Mouse (Mus musculus) lung, postnatal 0 days (tissue): ENCODE measurements around the gene 9330161L09Rik. TPM values are rescaled to one million over a fixed set of nuclear protein-coding genes. Genes with fewer than 3 reads are reported as not detected.
A peak's percentile ranks its signal among the peaks of the same experiment; 100 is the strongest.

Experiments used
- ATAC-seq: fragments of 200-750 bp; cut with Nextera tagmentation; 2 replicates; pipeline ENCODE4 v1.8.0; 2017; ENCODE audit warnings: moderate library complexity
- DNase-seq: peaks from one replicate; pipeline ENCODE4 v3.0.0-alpha.2; 2016; ENCODE audit warnings: low spot score
- H3K27ac ChIP-seq: fragments of 300-500 bp; sonication (generic); 2 replicates; pipeline ENCODE4 v1.5.1; 2014; ENCODE audit warnings: antibody characterized with exemption, mild to moderate bottlenecking, low read length, mixed read lengths
- H3K27me3 ChIP-seq: fragments of 300-500 bp; sonication (generic); replicated peaks from 2 replicates; pipeline ENCODE4 v1.6.1; 2014; ENCODE audit warnings: low read length, mixed read lengths; ENCODE audit not compliant: insufficient read depth
- H3K36me3 ChIP-seq: fragments of 300-500 bp; sonication (generic); 2 replicates; pipeline ENCODE4 v1.6.1; 2014; ENCODE audit warnings: low read length, mixed read lengths; ENCODE audit not compliant: insufficient read depth
- H3K4me1 ChIP-seq: fragments of 300-500 bp; sonication (generic); 2 replicates; pipeline ENCODE4 v1.6.1; 2014; ENCODE audit warnings: antibody characterized with exemption, low read depth, low read length, mixed read lengths; ENCODE audit not compliant: insufficient read depth
- H3K4me2 ChIP-seq: fragments of 300-500 bp; sonication (generic); replicated peaks from 2 replicates; pipeline ENCODE4 v1.6.1; 2014; ENCODE audit warnings: low read depth, mild to moderate bottlenecking, low read length, moderate library complexity, mixed read lengths
- H3K4me3 ChIP-seq: fragments of 300-500 bp; sonication (generic); 2 replicates; pipeline ENCODE4 v1.5.1; 2014; ENCODE audit warnings: low read depth, low read length
- H3K9ac ChIP-seq: fragments of 300-500 bp; sonication (generic); replicated peaks from 2 replicates; pipeline ENCODE4 v1.6.1; 2014; ENCODE audit warnings: low read depth, mild to moderate bottlenecking
- H3K9me3 ChIP-seq: fragments of 300-500 bp; sonication (generic); 2 replicates; pipeline ENCODE4 v1.6.1; 2016; ENCODE audit warnings: low read length, mixed read lengths
- CTCF ChIP-seq: IDR thresholded peaks from 2 replicates; pipeline ENCODE4 v1.5.1; 2016; ENCODE audit warnings: antibody characterized with exemption, mild to moderate bottlenecking
- EP300 ChIP-seq: IDR thresholded peaks from 2 replicates; pipeline ENCODE4 v1.6.1; 2016; ENCODE audit warnings: antibody characterized with exemption, mild to moderate bottlenecking, control low read depth
- WGBS: fragments of 180-500 bp; shearing (Covaris S2); extraction: QIAGEN DNeasy Blood & Tissue Kit; methylation state at CpG from one replicate; pipeline ENCODE4 v1.1.7; 2014; 5-methylcytosine and 5-hydroxymethylcytosine counted together
- polyA plus RNA-seq: library from polyadenylated mRNA; unstranded; fragments of >200 nt; fragmentation: Nextera tagmentation; extraction: Ambion mirVana; gene quantifications from 2 replicates; pipeline ENCODE4 v1.2.1, GENCODE M21; 2015

9330161L09Rik gene
- polyA plus RNA-seq, 1 experiment from 2014 or later: 0.19 TPM

DNA sequence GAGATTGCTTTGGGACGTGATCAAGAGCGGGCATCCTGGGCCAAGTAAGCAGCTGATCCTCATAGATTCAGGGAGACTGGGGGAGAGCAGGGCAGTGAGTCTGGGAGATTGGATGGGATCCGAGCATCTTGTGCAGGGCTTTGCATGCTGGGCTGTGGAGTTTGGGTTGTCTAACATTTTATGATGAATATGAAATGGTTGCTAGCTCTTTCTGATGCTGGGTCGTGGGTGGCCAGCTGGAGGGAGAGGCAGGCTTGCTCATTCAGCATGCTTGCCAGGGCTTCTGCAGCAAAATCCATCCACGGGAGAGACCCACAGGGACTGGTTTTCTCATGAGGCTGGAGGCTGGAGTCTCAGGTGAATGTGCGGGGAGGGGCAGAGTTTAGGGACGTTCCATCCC is 16.5 kb downstream of the 9330161L09Rik start:
- H3K9me3 ChIP-seq: no peaks in the 10 kb centered on the region
- WGBS: 59% methylated on average over 7 of the region's 7 CpGs
- no peaks in the 10 kb centered on the region for H3K36me3 ChIP-seq
- ATAC-seq (no peak), DNase-seq (no peak)
- H3K4me1 ChIP-seq: peaks cover 7% of the 10 kb centered on the region; the same call in 1 of the 2 replicates
- H3K9ac ChIP-seq: no peak overlapping the region
- no peak overlapping the region for H3K4me3 ChIP-seq
- H3K27me3 ChIP-seq: no peaks in the 10 kb centered on the region
- H3K4me2 ChIP-seq: no peak overlapping the region
- TF ChIP-seq CTCF (no peak), EP300 (no peak)
- H3K27ac ChIP-seq: no peak overlapping the region

DNA sequence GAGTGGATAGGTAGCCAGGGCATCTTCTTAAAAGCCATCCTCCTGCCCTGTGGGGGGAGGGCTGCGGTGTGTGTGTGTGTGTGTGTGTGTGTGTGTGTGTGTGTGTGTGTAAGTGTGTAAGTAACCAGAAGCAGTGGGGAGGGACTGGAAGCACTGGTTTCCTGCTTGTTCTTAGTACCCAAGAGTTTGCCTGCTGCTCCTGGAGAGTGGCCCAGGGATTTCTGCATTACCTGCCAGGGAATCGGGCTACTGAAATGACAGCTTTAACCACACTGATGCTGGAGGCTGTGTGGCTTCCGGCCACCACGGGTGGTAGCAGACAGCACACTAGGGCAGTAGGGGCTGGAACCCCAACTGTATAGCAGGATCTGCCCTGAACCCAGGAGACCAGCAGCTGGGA is 17.6 kb downstream of the 9330161L09Rik start:
- WGBS: 58% methylated on average over 4 of the region's 4 CpGs
- Histone ChIP-seq H3K4me3 (no peak overlapping the region), H3K27me3 (no peaks in the 10 kb centered on the region), H3K4me1 (peaks cover 7% of the 10 kb centered on the region; the same call in 1 of the 2 replicates), H3K9ac (no peak overlapping the region), H3K27ac (no peak overlapping the region), H3K4me2 (no peak overlapping the region), H3K9me3 (no peaks in the 10 kb centered on the region), H3K36me3 (no peaks in the 10 kb centered on the region)
- TF ChIP-seq EP300 (no peak), CTCF (no peak)
- ATAC-seq (no peak), DNase-seq (no peak)

DNA sequence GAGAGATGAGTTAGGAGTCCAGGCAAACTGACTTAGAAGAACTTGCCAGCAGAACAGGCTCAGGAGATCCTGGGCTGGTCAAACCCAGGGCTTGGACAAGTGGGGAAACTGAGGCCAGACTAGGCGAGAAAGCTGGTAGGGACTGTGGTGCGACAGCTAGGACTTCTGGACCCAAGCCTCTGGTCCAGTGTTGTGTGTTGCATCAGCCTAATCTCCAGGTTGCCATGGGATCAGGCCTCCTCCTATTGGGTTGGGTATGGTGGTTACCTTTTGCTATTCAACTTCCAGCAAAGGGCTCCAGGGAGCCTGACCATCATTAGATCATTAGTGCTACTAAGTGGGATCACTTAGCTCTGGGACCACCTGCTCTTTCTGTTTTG is 18.3 kb downstream of the 9330161L09Rik start:
- Histone ChIP-seq H3K36me3 (no peaks in the 10 kb centered on the region), H3K9ac (peak overlapping the region; percentile 64; the same call in 1 of the 2 replicates), H3K9me3 (no peaks in the 10 kb centered on the region), H3K4me1 (peaks cover 7% of the 10 kb centered on the region; the same call in 1 of the 2 replicates), H3K27me3 (no peaks in the 10 kb centered on the region), H3K4me2 (peak overlapping the region; percentile 76), H3K27ac (no peak overlapping the region), H3K4me3 (peak overlapping the region; percentile 67)
- DNase-seq (no peak), ATAC-seq (no peak)
- TF ChIP-seq CTCF (no peak), EP300 (no peak)
- 57% methylated on average over 2 of the region's 2 CpGs for WGBS

DNA sequence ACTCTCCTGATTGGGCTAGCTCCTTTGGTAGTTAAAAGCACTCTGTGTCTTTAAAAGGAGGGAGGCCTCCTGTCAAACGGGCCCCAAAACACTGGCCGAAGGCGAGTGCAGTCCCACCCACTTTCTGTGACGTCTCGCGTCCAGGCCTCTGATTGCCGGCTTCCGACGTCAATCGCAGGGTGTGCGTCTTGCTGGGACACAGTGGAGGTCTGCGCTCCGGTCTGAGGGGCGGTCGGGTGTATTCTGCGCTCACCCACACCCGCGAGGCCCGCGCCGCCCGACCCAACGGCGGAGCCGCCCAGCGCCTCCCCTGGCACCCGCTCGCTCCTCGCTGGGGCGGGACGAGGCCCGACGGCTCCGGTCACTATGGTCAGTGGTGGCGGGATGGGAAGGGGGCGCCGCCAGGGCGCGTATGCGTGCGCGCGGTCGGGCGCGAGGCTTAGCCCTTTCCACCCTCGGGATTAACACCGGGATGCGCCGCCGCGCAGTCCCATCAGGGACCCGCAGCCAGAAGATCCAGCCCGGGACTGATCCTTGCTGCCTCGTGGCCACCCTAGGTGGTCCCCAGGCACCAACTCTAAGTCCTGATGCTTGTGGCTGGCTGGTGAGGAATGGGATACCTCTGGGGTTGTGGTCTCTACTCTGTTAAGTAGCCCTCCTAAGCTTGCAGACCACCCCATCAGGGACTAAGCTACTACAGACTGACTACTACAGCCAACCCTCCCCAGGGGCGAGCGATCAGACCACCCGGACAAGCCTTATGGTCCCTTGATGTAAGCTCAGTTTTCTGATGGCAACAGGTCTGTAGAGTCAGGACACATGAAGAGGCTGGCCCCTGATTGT is 18.9 kb downstream of the 9330161L09Rik start, which contains the start of gene Otub2:
TSS of gene Otub2 (plus strand) at position 178 of the 843 bp plus-strand sequence.
- no peak for TF ChIP-seq EP300
- TF ChIP-seq CTCF: no peak
- peak; percentile 97 for DNase-seq
- H3K4me2 ChIP-seq: peak within 1 kb of the TSS; percentile 76
- no peaks in the 10 kb centered on the region for H3K27me3 ChIP-seq
- H3K36me3 ChIP-seq: no peaks in the 10 kb centered on the region
- under 1% methylated on average over 58 of the region's 58 CpGs for WGBS
- no peak within 1 kb of the TSS; the same call in 1 of the 2 replicates for H3K27ac ChIP-seq
- H3K9ac ChIP-seq: peak within 1 kb of the TSS; percentile 64
- H3K9me3 ChIP-seq: no peaks in the 10 kb centered on the region
- ATAC-seq: peak; percentile 99
- H3K4me1 ChIP-seq: peaks cover 7% of the 10 kb centered on the region; the same call in 1 of the 2 replicates
- peak within 1 kb of the TSS; percentile 67 for H3K4me3 ChIP-seq

DNA sequence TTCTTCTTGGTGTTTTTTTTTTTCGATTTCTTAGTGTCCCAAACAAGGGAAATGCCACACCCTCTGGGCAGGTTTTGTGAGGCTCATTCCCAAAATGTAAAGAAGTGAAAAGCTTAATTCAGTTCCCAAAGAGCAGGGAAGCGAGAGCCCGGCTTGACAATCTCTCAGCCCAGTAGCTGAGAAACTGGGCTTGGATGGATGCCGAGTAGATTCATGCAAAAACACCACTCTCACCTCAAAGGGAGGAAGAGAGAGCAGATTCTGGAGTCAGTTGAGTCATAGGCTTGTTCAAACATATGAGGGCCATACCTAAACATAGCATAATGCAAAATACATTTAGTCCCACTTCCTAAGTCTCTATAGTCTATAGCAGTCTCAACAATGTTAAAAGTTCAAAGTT is 27.4 kb downstream of the 9330161L09Rik start:
- no peaks in the 10 kb centered on the region for H3K4me1 ChIP-seq
- H3K27ac ChIP-seq: no peak overlapping the region
- H3K27me3 ChIP-seq: no peaks in the 10 kb centered on the region
- no peaks in the 10 kb centered on the region for H3K9me3 ChIP-seq
- TF ChIP-seq CTCF: no peak
- no peak for TF ChIP-seq EP300
- no peak overlapping the region for H3K4me3 ChIP-seq
- ATAC-seq (no peak), DNase-seq (no peak)
- H3K9ac ChIP-seq: no peak overlapping the region
- H3K4me2 ChIP-seq: no peak overlapping the region
- H3K36me3 ChIP-seq: no peaks in the 10 kb centered on the region
- WGBS: 76% methylated on average over 4 of the region's 4 CpGs

DNA sequence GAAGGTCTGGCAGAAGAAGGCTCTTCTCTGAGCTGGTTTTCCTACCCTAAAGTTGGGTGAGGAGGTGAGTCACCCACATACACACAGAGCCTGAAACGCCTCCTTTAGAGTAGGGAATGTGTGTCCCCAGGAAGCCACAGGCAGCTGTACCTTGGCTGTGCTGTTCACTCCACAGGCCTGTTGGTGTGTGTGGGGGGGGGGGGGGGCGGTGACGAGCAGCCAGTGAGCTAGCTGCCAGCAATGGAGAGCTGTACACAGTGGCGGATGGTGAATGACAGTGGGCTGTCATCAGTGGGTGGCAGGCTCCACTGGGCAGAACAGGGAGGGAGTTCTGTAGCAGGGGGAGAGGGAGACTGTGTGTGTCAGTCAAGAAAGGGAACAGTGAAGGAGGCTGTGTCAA is 30.8 kb downstream of the 9330161L09Rik start:
- no peak overlapping the region for H3K4me3 ChIP-seq
- TF ChIP-seq EP300 (no peak), CTCF (no peak)
- no peaks in the 10 kb centered on the region for H3K9me3 ChIP-seq
- 58% methylated on average over 3 of the region's 4 CpGs for WGBS
- H3K4me1 ChIP-seq: no peaks in the 10 kb centered on the region
- no peak overlapping the region for H3K9ac ChIP-seq
- DNase-seq: no peak
- no peak overlapping the region for H3K4me2 ChIP-seq
- no peak overlapping the region for H3K27ac ChIP-seq
- H3K36me3 ChIP-seq: no peaks in the 10 kb centered on the region
- no peak; the same call in 1 of the 2 replicates for ATAC-seq
- H3K27me3 ChIP-seq: no peaks in the 10 kb centered on the region
